Mouse (Mus musculus) heart, embryonic 16.5 days (tissue): Measurements from ENCODE around the gene Gpatch1. TPM values are rescaled to one million over a fixed set of nuclear protein-coding genes. Genes with fewer than 3 reads are reported as not detected.
"Not testable (repeated sequence)": the region's sequence is repeated elsewhere in the genome, so short reads cannot be mapped to it uniquely, and the experiment has no call there.

ENCODE experiments used
- ATAC-seq: fragments of 200-750 bp; cut with Nextera tagmentation; replicated peaks from 2 replicates; pipeline ENCODE4 v1.8.0; 2017; ENCODE audit warnings: moderate number of reproducible peaks; ENCODE audit not compliant: insufficient read depth, low FRiP score; ENCODE audit errors: extremely low read depth
- H3K27ac ChIP-seq: fragments of 300-500 bp; sonication (generic); 2 replicates; pipeline ENCODE4 v1.5.1; 2014; ENCODE audit warnings: mild to moderate bottlenecking, low read length, control low read depth, moderate library complexity
- H3K27me3 ChIP-seq: fragments of 300-500 bp; sonication (generic); 2 replicates; pipeline ENCODE4 v1.6.1; 2014; ENCODE audit warnings: low read length, mixed read lengths; ENCODE audit not compliant: control insufficient read depth, insufficient read depth
- H3K36me3 ChIP-seq: fragments of 300-500 bp; sonication (generic); 2 replicates; pipeline ENCODE4 v1.6.1; 2014; ENCODE audit not compliant: control insufficient read depth, insufficient read depth
- H3K4me1 ChIP-seq: fragments of 300-500 bp; sonication (generic); 2 replicates; pipeline ENCODE4 v1.6.1; 2014; ENCODE audit warnings: low read length, mixed read lengths; ENCODE audit not compliant: control insufficient read depth, insufficient read depth
- H3K4me2 ChIP-seq: fragments of 300-500 bp; sonication (generic); 2 replicates; pipeline ENCODE4 v1.6.1; 2014; ENCODE audit warnings: low read depth, mild to moderate bottlenecking, control low read depth, low read length
- H3K4me3 ChIP-seq: fragments of 300-500 bp; sonication (generic); 2 replicates; pipeline ENCODE4 v1.5.1; 2014; ENCODE audit warnings: mild to moderate bottlenecking, control low read depth, low read length
- H3K9ac ChIP-seq: fragments of 300-500 bp; sonication (generic); 2 replicates; pipeline ENCODE4 v1.6.1; 2014; ENCODE audit warnings: low read length, control low read depth
- H3K9me3 ChIP-seq: fragments of 300-500 bp; sonication (generic); replicated peaks from 2 replicates; pipeline ENCODE4 v1.6.1; 2016; ENCODE audit warnings: low read length; ENCODE audit not compliant: control insufficient read depth
- WGBS: fragments of 180-500 bp; shearing (Covaris S2); extraction: QIAGEN DNeasy Blood & Tissue Kit; methylation state at CpG from one replicate; pipeline ENCODE4 v1.1.7; 2014; 5-methylcytosine and 5-hydroxymethylcytosine counted together
- polyA plus RNA-seq: library from polyadenylated mRNA; unstranded; fragments of >200 nt; fragmentation: Nextera tagmentation; extraction: Ambion mirVana; gene quantifications from 2 replicates; pipeline ENCODE4 v1.2.1, GENCODE M21; 2015

The Gpatch1 gene
- polyA plus RNA-seq, 1 experiment from 2014 or later, result 12.2 TPM

- no peak overlapping the region for H3K4me2 ChIP-seq
- no peaks in the 10 kb centered on the region; the same call in 1 of the 2 replicates for H3K27me3 ChIP-seq
- no peak overlapping the region for H3K9ac ChIP-seq
- no peak overlapping the region for H3K4me3 ChIP-seq
- no peaks in the 10 kb centered on the region for H3K36me3 ChIP-seq
- H3K4me1 ChIP-seq, result peaks cover 4% of the 10 kb centered on the region
- no peaks in the 10 kb centered on the region for H3K9me3 ChIP-seq
- H3K27ac ChIP-seq, result no peak overlapping the region
- 65% methylated on average over 5 of the region's 5 CpGs for WGBS
- no peak for ATAC-seq
Measured at GRCm38 (mm10) chr7:35267841-35268240, 50.4 kb downstream of the Gpatch1 start.

GRCm38 (mm10) chr7:35266666-35267065 lies 51.6 kb downstream of the Gpatch1 start:
- Histone ChIP-seq H3K36me3 (no peaks in the 10 kb centered on the region), H3K4me1 (peaks cover 4% of the 10 kb centered on the region), H3K4me3 (no peak overlapping the region), H3K9me3 (no peaks in the 10 kb centered on the region), H3K27me3 (no peaks in the 10 kb centered on the region; the same call in 1 of the 2 replicates), H3K4me2 (no peak overlapping the region), H3K9ac (no peak overlapping the region), H3K27ac (no peak overlapping the region)
- WGBS, result 68% methylated on average over 4 of the region's 4 CpGs
- ATAC-seq, result no peak

- WGBS, result 9% methylated on average over 7 of the region's 7 CpGs
- no peaks in the 10 kb centered on the region for H3K9me3 ChIP-seq
Measured at GRCm38 (mm10) chr7:35264746-35265145, 53.5 kb downstream of the Gpatch1 start.

GRCm38 (mm10) chr7:35263595-35264489 lies 54.4 kb downstream of the Gpatch1 start:
- Histone ChIP-seq H3K36me3 (no peaks in the 10 kb centered on the region), H3K27ac (no peak overlapping the region), H3K4me3 (no peak overlapping the region), H3K9me3 (0 out of 2 replicates have a peak, but pooled peaks cover 2% of the 10 kb centered on the region), H3K9ac (no peak overlapping the region), H3K4me1 (no peaks in the 10 kb centered on the region), H3K4me2 (no peak overlapping the region), H3K27me3 (no peaks in the 10 kb centered on the region; the same call in 1 of the 2 replicates)
- no peak for ATAC-seq
- WGBS, result 73% methylated on average over 15 of the region's 15 CpGs

More at GRCm38 (mm10) chr7:35264746-35265145, 53.5 kb downstream of the Gpatch1 start:
- Histone ChIP-seq H3K4me2 (no peak overlapping the region), H3K36me3 (no peaks in the 10 kb centered on the region), H3K4me3 (no peak overlapping the region), H3K27me3 (no peaks in the 10 kb centered on the region; the same call in 1 of the 2 replicates), H3K27ac (no peak overlapping the region), H3K4me1 (peaks cover 4% of the 10 kb centered on the region), H3K9ac (no peak overlapping the region)
- ATAC-seq, result no peak

- Histone ChIP-seq H3K9me3 (0 out of 2 replicates have a peak, but pooled peaks cover 2% of the 10 kb centered on the region), H3K36me3 (no peaks in the 10 kb centered on the region), H3K4me2 (no peak overlapping the region), H3K27me3 (no peaks in the 10 kb centered on the region; the same call in 1 of the 2 replicates), H3K9ac (no peak overlapping the region), H3K27ac (no peak overlapping the region), H3K4me1 (no peaks in the 10 kb centered on the region), H3K4me3 (no peak overlapping the region)
- ATAC-seq, result no peak
- WGBS, result 86% methylated on average over 8 of the region's 8 CpGs
Measured at GRCm38 (mm10) chr7:35259384-35259783, 58.9 kb downstream of the Gpatch1 start.

GRCm38 (mm10) chr7:35258294-35258693 lies 59.9 kb downstream of the Gpatch1 start:
- H3K4me3 ChIP-seq, result no peak overlapping the region
- ATAC-seq, result no peak

GRCm38 (mm10) chr7:35252041-35252558 lies 66.1 kb downstream of the Gpatch1 start:
- WGBS, result 13% methylated on average over 12 of the region's 13 CpGs
- Histone ChIP-seq H3K4me2 (peak overlapping the region; percentile 44), H3K4me3 (no peak overlapping the region; the same call in 1 of the 2 replicates), H3K27ac (no peak overlapping the region), H3K9ac (no peak overlapping the region), H3K36me3 (no peaks in the 10 kb centered on the region), H3K4me1 (no peaks in the 10 kb centered on the region), H3K27me3 (no peaks in the 10 kb centered on the region), H3K9me3 (no peaks in the 10 kb centered on the region)
- 0 out of 2 replicates have a peak, but pooled peaks have one; percentile 28 for ATAC-seq

More at GRCm38 (mm10) chr7:35258294-35258693, 59.9 kb downstream of the Gpatch1 start:
- WGBS, result 49% methylated on average over 7 of the region's 7 CpGs
- Histone ChIP-seq H3K9ac (no peak overlapping the region), H3K4me2 (no peak overlapping the region), H3K4me1 (no peaks in the 10 kb centered on the region), H3K9me3 (0 out of 2 replicates have a peak, but pooled peaks cover 2% of the 10 kb centered on the region), H3K36me3 (no peaks in the 10 kb centered on the region), H3K27ac (no peak overlapping the region), H3K27me3 (no peaks in the 10 kb centered on the region; the same call in 1 of the 2 replicates)

GRCm38 (mm10) chr7:35237935-35238334 lies 80.3 kb downstream of the Gpatch1 start:
- H3K27me3 ChIP-seq, H3K9ac ChIP-seq, H3K4me1 ChIP-seq, H3K4me3 ChIP-seq, H3K36me3 ChIP-seq, ATAC-seq, H3K9me3 ChIP-seq, H3K4me2 ChIP-seq, H3K27ac ChIP-seq: not testable (repeated sequence)
- WGBS, result 69% methylated on average over 2 of the region's 3 CpGs

GRCm38 (mm10) chr7:35235308-35235707 lies 82.9 kb downstream of the Gpatch1 start:
- ATAC-seq, result peak; percentile 62; the same call in 1 of the 2 replicates
- Histone ChIP-seq H3K27me3 (no peaks in the 10 kb centered on the region), H3K4me1 (peaks cover 5% of the 10 kb centered on the region), H3K4me2 (peak overlapping the region; percentile 64), H3K27ac (peak overlapping the region; percentile 58), H3K36me3 (no peaks in the 10 kb centered on the region), H3K9ac (0 out of 2 replicates have a peak overlapping the region, but pooled peaks have one; percentile 28), H3K9me3 (peaks cover 5% of the 10 kb centered on the region; the same call in 1 of the 2 replicates), H3K4me3 (peak overlapping the region; percentile 72)
- WGBS, result 19% methylated on average over 9 of the region's 9 CpGs
